Mouse (Mus musculus): ENCODE data around the gene Gm20909. TPM values are rescaled to one million over a fixed set of nuclear protein-coding genes. Genes with fewer than 3 reads are reported as not detected.
"Not testable (repeated sequence)": the region's sequence is repeated elsewhere in the genome, so short reads cannot be mapped to it uniquely, and the experiment has no call there.

The Gm20909 gene
- not detected in 2 replicates for polyA plus RNA-seq (2016; fragmentation: Nextera tagmentation; extraction: Ambion mirVana)

GRCm38 (mm10) chrY:21164270-21164669 is at the start of gene Gm20909:
Gene Gm20909, plus strand, starts transcription at chrY:21164570.
- WGBS, result no CpG with 5 or more reads among the region's 4 CpGs
- DNase-seq (ENCODE audit: extremely low spot score, low spot score); H3K27me3 ChIP-seq (ENCODE audit: poor library complexity, severe bottlenecking); H3K4me1 ChIP-seq; H3K27ac ChIP-seq; H3K4me3 ChIP-seq; H3K36me3 ChIP-seq (replicated peaks); H3K9me3 ChIP-seq: not testable (repeated sequence)

Other genes starting within 250 kb of the Gm20909 start
- gene Gm29866, start 170.9 kb upstream of the Gm20909 start, polyA plus RNA-seq (2016; fragmentation: Nextera tagmentation; extraction: Ambion mirVana), result not detected in 2 replicates
- gene Gm20865, start 77.0 kb downstream of the Gm20909 start, polyA plus RNA-seq (2016; fragmentation: Nextera tagmentation; extraction: Ambion mirVana), result not detected in 2 replicates

Measured in forebrain, embryonic 10.5 days (tissue).